Mouse (Mus musculus) liver, postnatal 0 days (tissue): ENCODE results near the gene Golm1. TPM values are rescaled to one million over a fixed set of nuclear protein-coding genes. Genes with fewer than 3 reads are reported as not detected.

Experiments used
- ATAC-seq: fragments of 200-750 bp; cut with Nextera tagmentation; 2 replicates; pipeline ENCODE4 v1.8.0; 2017; ENCODE audit warnings: mild to moderate bottlenecking, moderate library complexity
- DNase-seq: peaks from one replicate; pipeline ENCODE4 v3.0.0-alpha.2; 2016
- H3K27ac ChIP-seq: fragments of 300-500 bp; sonication (generic); 2 replicates; pipeline ENCODE4 v1.5.1; 2014; ENCODE audit warnings: antibody characterized with exemption, moderate library complexity, mild to moderate bottlenecking, low read depth
- H3K27me3 ChIP-seq: fragments of 300-500 bp; sonication (generic); 2 replicates; pipeline ENCODE4 v1.6.1; 2014; ENCODE audit warnings: low read length, control low read depth, mixed read lengths; ENCODE audit not compliant: insufficient read depth
- H3K36me3 ChIP-seq: fragments of 300-500 bp; sonication (generic); replicated peaks from 2 replicates; pipeline ENCODE4 v1.6.1; 2014; ENCODE audit warnings: mild to moderate bottlenecking, control low read depth, low read length, moderate library complexity, mixed read lengths; ENCODE audit not compliant: insufficient read depth
- H3K4me1 ChIP-seq: fragments of 300-500 bp; sonication (generic); 2 replicates; pipeline ENCODE4 v1.6.1; 2014; ENCODE audit warnings: antibody characterized with exemption, mild to moderate bottlenecking, control low read depth; ENCODE audit not compliant: insufficient read depth
- H3K4me2 ChIP-seq: fragments of 300-500 bp; sonication (generic); 2 replicates; pipeline ENCODE4 v1.6.1; 2014; ENCODE audit warnings: low read depth, mild to moderate bottlenecking, low read length, moderate library complexity, mixed read lengths
- H3K4me3 ChIP-seq: fragments of 300-500 bp; sonication (generic); 2 replicates; pipeline ENCODE4 v1.5.1; 2014; ENCODE audit warnings: low read depth, low read length
- H3K9ac ChIP-seq: fragments of 300-500 bp; sonication (generic); replicated peaks from 2 replicates; pipeline ENCODE4 v1.6.1; 2014; ENCODE audit warnings: mild to moderate bottlenecking, moderate library complexity
- H3K9me3 ChIP-seq: fragments of 300-500 bp; sonication (generic); 2 replicates; pipeline ENCODE4 v1.6.1; 2016; ENCODE audit warnings: mild to moderate bottlenecking, control low read depth, low read length, mixed read lengths
- CTCF ChIP-seq: sonication (generic); IDR thresholded peaks from 2 replicates; pipeline ENCODE4 v1.5.1; 2016; ENCODE audit warnings: antibody characterized with exemption, low read depth
- EP300 ChIP-seq: IDR thresholded peaks from 2 replicates; pipeline ENCODE4 v1.6.1; 2016; ENCODE audit warnings: antibody characterized with exemption, low read depth, mild to moderate bottlenecking
- WGBS: fragments of 180-500 bp; shearing (Covaris S2); extraction: QIAGEN DNeasy Blood & Tissue Kit; methylation state at CpG from one replicate; pipeline ENCODE4 v1.1.7; 2014; ENCODE audit not compliant: insufficient replicate concordance; 5-methylcytosine and 5-hydroxymethylcytosine counted together
- polyA plus RNA-seq: library from polyadenylated mRNA; unstranded; fragments of >200 nt; fragmentation: Nextera tagmentation; extraction: Ambion mirVana; gene quantifications from 2 replicates; pipeline ENCODE4 v1.2.1, GENCODE M21; 2015

The Golm1 gene
- polyA plus RNA-seq, 1 experiment from 2014 or later: 13.0 TPM

GRCm38 (mm10) chr13:59682629-59683028, 7.0 kb upstream of the Golm1 start:
- TF ChIP-seq CTCF: no peak
- TF ChIP-seq EP300: no peak
- H3K27me3 ChIP-seq: no peaks in the 10 kb centered on the region
- DNase-seq (no peak), ATAC-seq (no peak)
- 15% methylated on average over 7 of the region's 7 CpGs for WGBS
- no peaks in the 10 kb centered on the region for H3K9me3 ChIP-seq
- peaks cover 2% of the 10 kb centered on the region; the same call in 1 of the 2 replicates for H3K4me1 ChIP-seq
- H3K4me2 ChIP-seq: no peak overlapping the region
- H3K27ac ChIP-seq: no peak overlapping the region
- H3K4me3 ChIP-seq: no peak overlapping the region
- no peaks in the 10 kb centered on the region for H3K36me3 ChIP-seq
- H3K9ac ChIP-seq: no peak overlapping the region

- H3K4me1 ChIP-seq: peaks cover 8% of the 10 kb centered on the region; the same call in 1 of the 2 replicates
- WGBS: 41% methylated on average over 4 of the region's 4 CpGs
- ATAC-seq (no peak), DNase-seq (no peak)
- TF ChIP-seq EP300 (peak; percentile 32; the same call in 1 of the 2 replicates), CTCF (no peak)
- H3K9me3 ChIP-seq: no peaks in the 10 kb centered on the region
- no peak overlapping the region for H3K9ac ChIP-seq
- no peaks in the 10 kb centered on the region for H3K27me3 ChIP-seq
- no peak overlapping the region for H3K4me3 ChIP-seq
- no peak overlapping the region for H3K27ac ChIP-seq
- H3K36me3 ChIP-seq: no peaks in the 10 kb centered on the region
- H3K4me2 ChIP-seq: no peak overlapping the region
These were observed 4.3 kb upstream of the Golm1 start for GRCm38 (mm10) chr13:59679908-59680307.

DNA sequence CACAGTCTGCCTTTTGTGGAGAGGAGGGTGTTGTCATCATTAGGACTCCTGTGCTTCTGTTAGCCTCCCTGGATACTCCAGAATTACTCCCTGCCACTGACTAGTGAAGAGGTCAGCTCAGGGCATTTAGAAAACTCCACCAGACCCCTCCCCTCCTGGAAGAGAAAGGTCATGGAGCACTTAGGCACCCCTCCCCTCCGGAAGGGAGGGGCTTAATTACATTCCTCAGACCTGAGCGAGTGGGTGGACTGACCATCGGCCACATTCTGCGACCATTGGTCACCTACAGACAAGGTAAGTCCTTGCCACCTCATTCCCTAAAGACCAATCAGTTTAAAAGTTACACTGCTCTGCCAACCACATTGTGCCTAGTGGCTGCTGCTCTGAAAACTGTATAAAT, 3.7 kb upstream of the Golm1 start:
- Histone ChIP-seq H3K4me1 (peaks cover 13% of the 10 kb centered on the region), H3K4me3 (no peak overlapping the region), H3K27ac (no peak overlapping the region), H3K27me3 (no peaks in the 10 kb centered on the region), H3K9ac (no peak overlapping the region), H3K36me3 (no peaks in the 10 kb centered on the region), H3K4me2 (no peak overlapping the region), H3K9me3 (no peaks in the 10 kb centered on the region)
- TF ChIP-seq EP300 (no peak), CTCF (no peak)
- WGBS: 53% methylated on average over 4 of the region's 4 CpGs
- no peak for DNase-seq
- no peak for ATAC-seq

DNA sequence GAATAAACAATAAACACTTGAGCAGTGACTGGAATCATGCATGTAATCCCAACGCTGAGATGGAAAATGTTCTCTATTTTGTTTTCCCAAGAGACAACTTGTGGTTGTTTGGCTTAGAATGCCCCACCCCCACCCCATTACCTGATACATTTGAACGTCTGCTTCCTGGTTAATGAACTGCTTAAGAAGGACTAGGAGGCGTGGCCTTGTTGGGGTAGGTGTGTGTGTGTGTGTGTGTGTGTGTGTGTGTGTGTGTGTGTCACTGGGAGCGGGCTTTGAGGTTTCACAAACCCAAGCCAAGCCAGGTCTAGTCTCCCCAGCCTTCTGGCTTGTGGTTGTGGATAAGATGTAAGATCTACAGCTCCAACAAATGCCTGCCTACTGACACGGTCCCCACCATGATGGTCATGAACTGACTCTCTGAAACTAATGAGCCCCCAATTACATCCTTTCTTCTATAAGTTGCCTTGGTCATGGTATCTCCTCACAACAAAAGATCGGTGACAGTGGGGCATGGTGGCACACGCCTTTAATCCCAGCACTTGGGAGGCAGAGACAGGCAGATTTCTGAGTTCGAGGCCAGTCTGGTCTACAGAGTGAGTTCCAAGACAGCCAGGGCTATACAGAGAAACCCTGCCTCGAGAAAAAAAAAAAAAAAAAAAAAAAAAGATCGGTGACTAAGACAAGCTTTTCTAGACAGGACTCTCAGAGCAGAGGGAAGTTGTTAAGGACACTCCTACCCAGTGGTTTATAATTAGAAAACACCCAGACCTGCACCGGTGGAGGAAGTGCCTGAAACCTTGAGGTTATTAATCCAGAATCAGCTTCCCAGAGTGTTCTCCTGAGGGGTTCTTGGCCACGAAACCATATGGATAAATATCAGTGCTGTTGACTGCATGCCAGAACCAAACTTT, 962 bp upstream of the Golm1 start:
- WGBS: 49% methylated on average over 12 of the region's 12 CpGs
- H3K9me3 ChIP-seq: no peaks in the 10 kb centered on the region
- no peaks in the 10 kb centered on the region for H3K27me3 ChIP-seq
- H3K4me1 ChIP-seq: peaks cover 29% of the 10 kb centered on the region
- ATAC-seq: no peak
- TF ChIP-seq EP300: no peak
- no peak for TF ChIP-seq CTCF
- peak overlapping the region; percentile 93 for H3K4me3 ChIP-seq
- no peak overlapping the region for H3K27ac ChIP-seq
- no peaks in the 10 kb centered on the region for H3K36me3 ChIP-seq
- no peak overlapping the region for H3K9ac ChIP-seq
- no peak for DNase-seq
- H3K4me2 ChIP-seq: peak overlapping the region; percentile 95; the same call in 1 of the 2 replicates

GRCm38 (mm10) chr13:59674761-59675150, 855 bp downstream of the Golm1 start:
- peak overlapping the region; percentile 93 for H3K4me3 ChIP-seq
- 2% methylated on average over 13 of the region's 13 CpGs for WGBS
- H3K27ac ChIP-seq: peak overlapping the region; percentile 80
- H3K9me3 ChIP-seq: no peaks in the 10 kb centered on the region
- DNase-seq (peak; percentile 40), ATAC-seq (no peak; the same call in 1 of the 2 replicates)
- peaks cover 29% of the 10 kb centered on the region for H3K4me1 ChIP-seq
- TF ChIP-seq EP300 (no peak), CTCF (no peak)
- peak overlapping the region; percentile 87 for H3K9ac ChIP-seq
- H3K27me3 ChIP-seq: no peaks in the 10 kb centered on the region
- H3K4me2 ChIP-seq: peak overlapping the region; percentile 95
- no peaks in the 10 kb centered on the region for H3K36me3 ChIP-seq

- Histone ChIP-seq H3K27ac (no peak overlapping the region), H3K36me3 (no peaks in the 10 kb centered on the region), H3K4me3 (peak overlapping the region; percentile 93), H3K4me1 (peaks cover 34% of the 10 kb centered on the region), H3K9me3 (no peaks in the 10 kb centered on the region), H3K9ac (peak overlapping the region; percentile 87), H3K27me3 (no peaks in the 10 kb centered on the region), H3K4me2 (peak overlapping the region; percentile 95)
- no peak for DNase-seq
- TF ChIP-seq CTCF: no peak
- no peak for TF ChIP-seq EP300
- ATAC-seq: no peak
- WGBS: 14% methylated on average over 3 of the region's 3 CpGs
These were observed 1.4 kb downstream of the Golm1 start for GRCm38 (mm10) chr13:59674215-59674614.
